ENCODE assay signal across 8 mouse cellular contexts in the genomic region with DNA sequence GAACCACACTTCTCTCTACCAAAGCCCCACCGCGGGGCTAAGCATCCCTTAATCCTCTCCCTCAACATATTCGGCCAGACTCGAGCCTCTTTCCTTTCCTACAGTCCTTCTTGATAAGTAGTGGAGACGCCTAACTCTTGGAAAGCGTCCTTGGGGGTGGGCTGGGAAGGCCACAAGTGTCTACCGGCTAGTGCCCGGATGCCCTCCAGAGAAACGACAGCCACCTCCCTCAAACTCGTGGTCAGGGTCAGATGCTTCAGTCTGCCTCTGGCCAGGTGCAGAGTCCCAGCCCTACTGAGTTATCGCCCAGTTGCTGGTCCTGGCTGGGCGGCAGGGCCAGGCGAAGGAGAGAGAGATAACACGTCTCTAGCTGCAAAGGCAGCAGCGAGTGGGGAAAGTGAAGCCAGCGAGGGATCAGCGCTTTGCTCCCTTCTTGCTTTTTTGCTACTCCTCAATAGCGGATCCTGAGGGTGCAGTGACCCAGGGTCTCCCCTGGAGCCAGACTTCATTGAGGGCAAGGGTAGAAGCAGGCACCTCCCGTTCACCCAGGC. TPM values are rescaled to one million over a fixed set of nuclear protein-coding genes. Genes with fewer than 3 reads are reported as not detected.
DNase-seq lines count a peak whose midpoint lies in the region; ATAC-seq and TF ChIP-seq lines count a peak whose summit lies in the region.

No protein-coding gene starts in this region.

- peak overlapping the region; percentile 41 for H3K4me3 ChIP-seq in bone marrow, adult 2 months (replicated peaks; ENCODE audit: control insufficient read depth, low read depth, low read length)
- H3K4me3 ChIP-seq in forebrain, embryonic 16.5 days (replicated peaks; ENCODE audit: low read length), result peak overlapping the region; percentile 47
- peak overlapping the region; percentile 58 for H3K4me3 ChIP-seq in limb, embryonic 14.5 days (replicated peaks; ENCODE audit: low read length)
- H3K4me3 ChIP-seq in neural tube, embryonic 15.5 days (replicated peaks), result peak overlapping the region; percentile 53

- H3K36me3 ChIP-seq in forebrain, embryonic 16.5 days (ENCODE audit: control insufficient read depth, insufficient read depth), result no peaks in the 10 kb centered on the region
- peaks cover 14% of the 10 kb centered on the region for H3K36me3 ChIP-seq in limb, embryonic 14.5 days (ENCODE audit: control insufficient read depth, insufficient read depth, low read length)
- no peaks in the 10 kb centered on the region for H3K36me3 ChIP-seq in neural tube, embryonic 15.5 days

- 9% methylated on average over 19 of the region's 19 CpGs for WGBS in bone marrow, adult 2 months
- WGBS in forebrain, embryonic 16.5 days, result 10% methylated on average over 19 of the region's 19 CpGs
- 12% methylated on average over 19 of the region's 19 CpGs for WGBS in limb, embryonic 14.5 days
- 9% methylated on average over 19 of the region's 19 CpGs for WGBS in neural tube, embryonic 15.5 days

- H3K9me3 ChIP-seq in forebrain, embryonic 16.5 days (ENCODE audit: control insufficient read depth, low read length), result no peaks in the 10 kb centered on the region
- H3K9me3 ChIP-seq in limb, embryonic 14.5 days (ENCODE audit: control insufficient read depth, low read length), result no peaks in the 10 kb centered on the region
- no peaks in the 10 kb centered on the region for H3K9me3 ChIP-seq in neural tube, embryonic 15.5 days (replicated peaks)

- no peak for ATAC-seq in forebrain, embryonic 16.5 days
- no peak for ATAC-seq in limb, embryonic 14.5 days (ENCODE audit: low FRiP score, low read depth)
- ATAC-seq in neural tube, embryonic 15.5 days (ENCODE audit: low FRiP score), result peak; percentile 12; the same call in 1 of the 2 replicates

- peak overlapping the region; percentile 75 for H3K4me2 ChIP-seq in forebrain, embryonic 16.5 days (ENCODE audit: low read length)
- H3K4me2 ChIP-seq in limb, embryonic 14.5 days (replicated peaks; ENCODE audit: low read depth, low read length, severe bottlenecking), result peak overlapping the region; percentile 96
- H3K4me2 ChIP-seq in neural tube, embryonic 15.5 days, result peak overlapping the region; percentile 98

- TF ChIP-seq POLR2A in bone marrow, adult 2 months (IDR thresholded peaks at IDR 0.05; ENCODE audit: borderline replicate concordance, control insufficient read depth, low read depth, low read length), result no peak
- no peak for TF ChIP-seq POLR2A in limb, embryonic 14.5 days (IDR thresholded peaks at IDR 0.05; ENCODE audit: borderline replicate concordance, extremely low read depth, insufficient read depth, insufficient read length)

- no peak for TF ChIP-seq CTCF in bone marrow, adult 2 months (IDR thresholded peaks at IDR 0.05; ENCODE audit: control insufficient read depth, insufficient read depth, low read length)

- peak overlapping the region; percentile 54 for H3K9ac ChIP-seq in forebrain, embryonic 16.5 days (replicated peaks; ENCODE audit: low read depth, low read length)
- H3K9ac ChIP-seq in limb, embryonic 14.5 days (ENCODE audit: low read depth, low read length, severe bottlenecking), result peak overlapping the region; percentile 49; the same call in 1 of the 2 replicates
- H3K9ac ChIP-seq in neural tube, embryonic 15.5 days (replicated peaks), result peak overlapping the region; percentile 53; the same call in 1 of the 2 replicates

- peaks cover 9% of the 10 kb centered on the region for H3K4me1 ChIP-seq in bone marrow, adult 2 months (ENCODE audit: control insufficient read depth, insufficient read depth, low read length)
- H3K4me1 ChIP-seq in forebrain, embryonic 16.5 days (replicated peaks; ENCODE audit: control insufficient read depth, insufficient read depth, low read length), result peaks cover 33% of the 10 kb centered on the region
- H3K4me1 ChIP-seq in limb, embryonic 14.5 days (ENCODE audit: control insufficient read depth, insufficient read depth, low read length), result peaks cover 31% of the 10 kb centered on the region
- peaks cover 38% of the 10 kb centered on the region for H3K4me1 ChIP-seq in neural tube, embryonic 15.5 days

- H3K27me3 ChIP-seq in forebrain, embryonic 16.5 days (replicated peaks; ENCODE audit: control insufficient read depth, insufficient read depth, low read length), result peaks cover 6% of the 10 kb centered on the region; the same call in 1 of the 2 replicates
- H3K27me3 ChIP-seq in limb, embryonic 14.5 days (ENCODE audit: control insufficient read depth, insufficient read depth, low read length), result peaks cover 27% of the 10 kb centered on the region
- peaks cover 38% of the 10 kb centered on the region for H3K27me3 ChIP-seq in neural tube, embryonic 15.5 days (replicated peaks)

- DNase-seq in kidney, adult 9 months, result peak; percentile 27
- no peak for DNase-seq in kidney, postnatal 4 days
- no peak for DNase-seq in limb, embryonic 14.5 days (ENCODE audit: low spot score)
- no peak for DNase-seq in layer of hippocampus, adult 18-20 months (ENCODE audit: low spot score in 2 of 2)
- DNase-seq in frontal cortex, postnatal 14 days (ENCODE audit: low spot score in 2 of 2), result no peak

- H3K27ac ChIP-seq in bone marrow, adult 2 months (ENCODE audit: control insufficient read depth, insufficient read depth, low read depth, low read length, poor library complexity), result peak overlapping the region; percentile 5
- H3K27ac ChIP-seq in forebrain, embryonic 16.5 days (ENCODE audit: low read length), result no peak overlapping the region
- H3K27ac ChIP-seq in limb, embryonic 14.5 days (replicated peaks; ENCODE audit: low read depth, low read length), result no peak overlapping the region
- peak overlapping the region; percentile 28; the same call in 1 of the 2 replicates for H3K27ac ChIP-seq in neural tube, embryonic 15.5 days (replicated peaks)

RNA-seq across cellular contexts. Expression of a gene that starts 0.6 kb away (rescaled TPM):
- polyA plus RNA-seq in bone marrow, adult 2 months (2011; ENCODE audit: insufficient read depth, insufficient read length, low replicate concordance, missing spikeins), result 0.61 and 5.6 TPM in 2 replicates
- polyA plus RNA-seq in forebrain, embryonic 16.5 days (2015; fragmentation: Nextera tagmentation; extraction: Ambion mirVana), result 1.4 and 1.8 TPM in 2 replicates
- 0.50 and 0.93 TPM in 2 replicates for polyA plus RNA-seq in limb, embryonic 14.5 days (2012; rRNA removed)
- polyA plus RNA-seq in limb, embryonic 14.5 days (2014; fragmentation: Nextera tagmentation; extraction: Ambion mirVana), result 1.5 and 1.8 TPM in 2 replicates
- 2.1 and 3.4 TPM in 2 replicates for polyA plus RNA-seq in neural tube, embryonic 15.5 days (2015; fragmentation: Nextera tagmentation; extraction: Ambion mirVana)
- total RNA-seq in layer of hippocampus, adult 18-20 months (2021), result 1 to 10 TPM; 1.4 to 1.7 TPM

RNA-seq across cellular contexts. Expression of a gene that starts 1.4 kb away (rescaled TPM):
- polyA plus RNA-seq in bone marrow, adult 2 months (2011; ENCODE audit: insufficient read depth, insufficient read length, low replicate concordance, missing spikeins), result 4.0 and 5.1 TPM in 2 replicates
- 13.0 and 14.9 TPM in 2 replicates for polyA plus RNA-seq in forebrain, embryonic 16.5 days (2015; fragmentation: Nextera tagmentation; extraction: Ambion mirVana)
- polyA plus RNA-seq in limb, embryonic 14.5 days (2012; rRNA removed), result 51.1 and 77.3 TPM in 2 replicates
- 67.3 and 69.0 TPM in 2 replicates for polyA plus RNA-seq in limb, embryonic 14.5 days (2014; fragmentation: Nextera tagmentation; extraction: Ambion mirVana)
- 15.3 and 20.3 TPM in 2 replicates for polyA plus RNA-seq in neural tube, embryonic 15.5 days (2015; fragmentation: Nextera tagmentation; extraction: Ambion mirVana)
- 1 to 10 TPM; 6.7 to 7.5 TPM for total RNA-seq in layer of hippocampus, adult 18-20 months (2021)

RNA-seq across cellular contexts. Expression of a gene that starts 4.6 kb away (rescaled TPM):
- polyA plus RNA-seq in bone marrow, adult 2 months (2011; ENCODE audit: insufficient read depth, insufficient read length, low replicate concordance, missing spikeins), result 0.56 and 0.87 TPM in 2 replicates
- polyA plus RNA-seq in forebrain, embryonic 16.5 days (2015; fragmentation: Nextera tagmentation; extraction: Ambion mirVana), result not detected in 2 replicates
- not detected in 2 replicates for polyA plus RNA-seq in limb, embryonic 14.5 days (2012; rRNA removed)
- polyA plus RNA-seq in limb, embryonic 14.5 days (2014; fragmentation: Nextera tagmentation; extraction: Ambion mirVana), result 0.12 TPM in 1 of 2 replicates, not detected in the other
- polyA plus RNA-seq in neural tube, embryonic 15.5 days (2015; fragmentation: Nextera tagmentation; extraction: Ambion mirVana), result 0.15 and 0.40 TPM in 2 replicates
- total RNA-seq in layer of hippocampus, adult 18-20 months (2021), result not detected

RNA-seq across cellular contexts. Expression of a gene that starts 21.0 kb away (rescaled TPM):
- 10.2 and 16.1 TPM in 2 replicates for polyA plus RNA-seq in bone marrow, adult 2 months (2011; ENCODE audit: insufficient read depth, insufficient read length, low replicate concordance, missing spikeins)
- polyA plus RNA-seq in forebrain, embryonic 16.5 days (2015; fragmentation: Nextera tagmentation; extraction: Ambion mirVana), result 14.1 and 16.3 TPM in 2 replicates
- polyA plus RNA-seq in limb, embryonic 14.5 days (2012; rRNA removed), result 57.1 and 71.7 TPM in 2 replicates
- 17.3 and 18.2 TPM in 2 replicates for polyA plus RNA-seq in limb, embryonic 14.5 days (2014; fragmentation: Nextera tagmentation; extraction: Ambion mirVana)
- polyA plus RNA-seq in neural tube, embryonic 15.5 days (2015; fragmentation: Nextera tagmentation; extraction: Ambion mirVana), result 13.9 and 14.0 TPM in 2 replicates
- total RNA-seq in layer of hippocampus, adult 18-20 months (2021), result 100 to 1,000 TPM; 304 to 343 TPM

RNA-seq across cellular contexts. Expression of a gene that starts 24.9 kb away (rescaled TPM):
- polyA plus RNA-seq in bone marrow, adult 2 months (2011; ENCODE audit: insufficient read depth, insufficient read length, low replicate concordance, missing spikeins), result 3.1 and 5.7 TPM in 2 replicates
- 33.1 and 38.4 TPM in 2 replicates for polyA plus RNA-seq in forebrain, embryonic 16.5 days (2015; fragmentation: Nextera tagmentation; extraction: Ambion mirVana)
- 98.1 and 133 TPM in 2 replicates for polyA plus RNA-seq in limb, embryonic 14.5 days (2012; rRNA removed)
- polyA plus RNA-seq in limb, embryonic 14.5 days (2014; fragmentation: Nextera tagmentation; extraction: Ambion mirVana), result 13.9 and 15.1 TPM in 2 replicates
- polyA plus RNA-seq in neural tube, embryonic 15.5 days (2015; fragmentation: Nextera tagmentation; extraction: Ambion mirVana), result 31.5 and 41.3 TPM in 2 replicates
- 10 to 100 TPM; 79.4 to 82.3 TPM for total RNA-seq in layer of hippocampus, adult 18-20 months (2021)

Comparison
In these comparisons a context has a peak if more than half of its experiments do, and no peak if none do; other contexts are left out.
1. H3K27ac ChIP-seq: peak in bone marrow, adult 2 months (single experiment) and neural tube, embryonic 15.5 days (single experiment); none in forebrain, embryonic 16.5 days (single experiment) and limb, embryonic 14.5 days (single experiment).
2. Peak in every context shown above with its lines, with median percentiles within 50 percentile points of each other: H3K4me3 ChIP-seq, H3K4me2 ChIP-seq and H3K9ac ChIP-seq.